Mouse (Mus musculus) layer of hippocampus, adult 8-10 months (tissue): Measurements from ENCODE around the gene Gucy2f. TPM values are rescaled to one million over a fixed set of nuclear protein-coding genes. Genes with fewer than 3 reads are reported as not detected.

ENCODE experiments used
- total RNA-seq, 4 experiments: library from RNA; stranded (reverse); gene quantifications; 2 replicates each; pipeline ENCODE4 v1.2.4; 2022

The Gucy2f gene
- total RNA-seq, 4 experiments from 2014 or later = 0.41 to 1.0 (median 0.72) TPM

Other genes with a start within 250 kb of the Gucy2f start
- 10 to 100 TPM; 30.4 to 35.8 (median 33.8) TPM for gene Nxt2, start 29.8 kb upstream of the Gucy2f start, total RNA-seq
- gene Kcne1l, start 109.4 kb upstream of the Gucy2f start, total RNA-seq = 1 to 10 TPM; 2.5 to 6.6 (median 4.5) TPM
- gene Acsl4, start 193.6 kb upstream of the Gucy2f start, total RNA-seq = 10 to 100 TPM; 63.3 to 68.7 (median 64.7) TPM